Mouse (Mus musculus): ENCODE measurements around the gene Sdcbp2. TPM values are rescaled to one million over a fixed set of nuclear protein-coding genes. Genes with fewer than 3 reads are reported as not detected.

Gene Sdcbp2
- polyA plus RNA-seq, 1 experiment from 2014 or later: 0.24 TPM

DNA sequence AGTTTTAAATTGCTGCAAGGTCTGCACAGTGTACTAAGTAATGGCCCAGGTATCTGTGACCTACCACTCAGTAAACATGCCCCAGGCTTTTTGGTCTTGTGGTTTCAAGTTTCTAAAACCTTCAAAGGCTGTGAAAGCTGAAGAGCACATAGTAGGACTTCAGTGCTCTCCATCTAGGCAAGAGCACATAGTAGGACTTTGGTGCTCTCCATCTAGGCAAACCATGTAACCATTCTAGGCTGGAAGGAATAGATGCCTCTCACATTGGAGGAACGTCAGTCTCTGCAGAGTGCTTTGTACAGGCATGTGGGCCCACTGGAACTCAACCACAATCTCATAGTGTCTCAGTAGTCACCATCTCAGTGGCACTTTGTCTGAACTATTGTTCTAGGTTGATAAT is 8.4 kb upstream of the Sdcbp2 start:
- Histone ChIP-seq H3K4me2 (ENCODE audit: low read depth, low read length) (no peak overlapping the region), H3K27ac (ENCODE audit: low read length) (no peak overlapping the region), H3K4me1 (ENCODE audit: control insufficient read depth, low read depth, low read length) (no peaks in the 10 kb centered on the region; the same call in 1 of the 2 replicates), H3K4me3 (ENCODE audit: low read depth, low read length) (no peak overlapping the region), H3K9me3 (replicated peaks; ENCODE audit: control insufficient read depth, low read length) (no peaks in the 10 kb centered on the region), H3K9ac (ENCODE audit: low read depth, low read length) (no peak overlapping the region), H3K36me3 (ENCODE audit: control insufficient read depth, insufficient read depth) (no peaks in the 10 kb centered on the region), H3K27me3 (ENCODE audit: control insufficient read depth, insufficient read depth, low read depth, low read length) (no peaks in the 10 kb centered on the region)
- 63% methylated on average over 1 of the region's 1 CpGs for WGBS (ENCODE audit: insufficient replicate concordance)
- ATAC-seq (ENCODE audit: low read depth): no peak

DNA sequence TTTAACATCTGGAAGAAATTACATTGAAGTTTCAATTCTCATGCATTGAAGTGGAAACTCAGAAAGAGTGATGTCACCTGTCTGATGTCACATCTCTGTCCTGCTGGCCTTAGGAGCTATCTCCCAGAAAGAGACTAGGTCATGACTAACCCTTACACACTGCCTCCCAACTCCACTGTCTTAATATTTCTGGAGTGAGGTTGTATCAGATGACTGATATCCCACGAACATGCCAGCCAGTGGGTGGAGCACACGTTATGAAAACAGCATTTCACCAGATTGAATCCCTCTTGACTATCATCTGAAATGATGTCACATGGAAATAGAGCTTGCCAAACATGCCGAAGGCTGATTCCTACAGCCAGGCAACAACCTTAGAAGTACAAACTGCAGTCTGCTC is 7.4 kb upstream of the Sdcbp2 start:
- no peak overlapping the region for H3K9ac ChIP-seq (ENCODE audit: low read depth, low read length)
- H3K9me3 ChIP-seq (replicated peaks; ENCODE audit: control insufficient read depth, low read length): no peaks in the 10 kb centered on the region
- no peak overlapping the region for H3K4me3 ChIP-seq (ENCODE audit: low read depth, low read length)
- no peak overlapping the region for H3K27ac ChIP-seq (ENCODE audit: low read length)
- no peak overlapping the region for H3K4me2 ChIP-seq (ENCODE audit: low read depth, low read length)
- no peaks in the 10 kb centered on the region for H3K36me3 ChIP-seq (ENCODE audit: control insufficient read depth, insufficient read depth)
- no peak for ATAC-seq (ENCODE audit: low read depth)
- 51% methylated on average over 3 of the region's 3 CpGs for WGBS (ENCODE audit: insufficient replicate concordance)
- H3K27me3 ChIP-seq (ENCODE audit: control insufficient read depth, insufficient read depth, low read depth, low read length): no peaks in the 10 kb centered on the region
- H3K4me1 ChIP-seq (ENCODE audit: control insufficient read depth, low read depth, low read length): no peaks in the 10 kb centered on the region; the same call in 1 of the 2 replicates

DNA sequence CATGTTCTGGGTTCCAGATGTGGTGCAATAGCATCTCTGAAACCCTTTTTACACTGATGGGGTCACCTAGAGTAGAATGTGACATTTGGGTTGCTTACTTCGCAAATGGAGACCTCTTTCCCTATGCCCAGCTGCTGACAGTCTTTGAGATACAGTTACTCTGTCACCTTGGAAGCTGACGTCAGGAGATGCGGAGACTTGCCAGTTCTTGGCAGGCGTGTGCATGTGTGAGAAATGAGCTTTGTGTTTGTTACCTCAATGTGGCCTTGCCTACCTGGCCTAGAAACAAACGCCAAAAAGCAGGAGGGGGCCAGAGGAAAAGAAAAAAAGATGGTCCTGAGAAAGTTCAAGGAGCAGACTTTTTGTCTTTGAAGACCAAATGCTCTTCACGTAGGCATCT is 5.6 kb upstream of the Sdcbp2 start:
- Histone ChIP-seq H3K27ac (ENCODE audit: low read length) (no peak overlapping the region), H3K4me1 (ENCODE audit: control insufficient read depth, low read depth, low read length) (no peaks in the 10 kb centered on the region; the same call in 1 of the 2 replicates), H3K4me3 (ENCODE audit: low read depth, low read length) (no peak overlapping the region), H3K27me3 (ENCODE audit: control insufficient read depth, insufficient read depth, low read depth, low read length) (no peaks in the 10 kb centered on the region), H3K9ac (ENCODE audit: low read depth, low read length) (no peak overlapping the region), H3K9me3 (replicated peaks; ENCODE audit: control insufficient read depth, low read length) (no peaks in the 10 kb centered on the region), H3K4me2 (ENCODE audit: low read depth, low read length) (no peak overlapping the region), H3K36me3 (ENCODE audit: control insufficient read depth, insufficient read depth) (no peaks in the 10 kb centered on the region)
- 70% methylated on average over 6 of the region's 6 CpGs for WGBS (ENCODE audit: insufficient replicate concordance)
- ATAC-seq (ENCODE audit: low read depth): no peak

DNA sequence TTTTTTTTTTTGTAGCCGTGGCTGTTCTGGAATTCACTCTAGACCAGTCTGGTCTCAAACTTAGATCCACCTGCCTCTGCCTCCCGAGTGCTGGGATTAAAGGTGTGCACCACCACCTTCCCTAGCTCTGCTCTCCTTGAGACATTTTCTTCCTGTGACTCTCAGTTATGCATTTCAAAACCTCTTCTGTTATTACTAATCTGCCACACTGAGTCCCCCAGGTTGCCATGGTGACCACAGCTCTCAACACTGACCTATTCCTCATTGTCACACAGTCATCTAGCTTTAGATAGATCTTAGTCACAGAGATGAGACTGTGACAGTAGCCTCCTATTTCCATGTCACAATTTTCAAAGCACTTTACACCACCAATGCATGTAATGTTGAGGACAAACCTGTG is 3.0 kb upstream of the Sdcbp2 start:
- Histone ChIP-seq H3K36me3 (ENCODE audit: control insufficient read depth, insufficient read depth) (no peaks in the 10 kb centered on the region), H3K9me3 (replicated peaks; ENCODE audit: control insufficient read depth, low read length) (no peaks in the 10 kb centered on the region), H3K27ac (ENCODE audit: low read length) (no peak overlapping the region), H3K4me2 (ENCODE audit: low read depth, low read length) (no peak overlapping the region), H3K27me3 (ENCODE audit: control insufficient read depth, insufficient read depth, low read depth, low read length) (no peaks in the 10 kb centered on the region), H3K4me3 (ENCODE audit: low read depth, low read length) (no peak overlapping the region), H3K4me1 (ENCODE audit: control insufficient read depth, low read depth, low read length) (no peaks in the 10 kb centered on the region), H3K9ac (ENCODE audit: low read depth, low read length) (no peak overlapping the region)
- 67% methylated on average over 2 of the region's 2 CpGs for WGBS (ENCODE audit: insufficient replicate concordance)
- no peak for ATAC-seq (ENCODE audit: low read depth)

DNA sequence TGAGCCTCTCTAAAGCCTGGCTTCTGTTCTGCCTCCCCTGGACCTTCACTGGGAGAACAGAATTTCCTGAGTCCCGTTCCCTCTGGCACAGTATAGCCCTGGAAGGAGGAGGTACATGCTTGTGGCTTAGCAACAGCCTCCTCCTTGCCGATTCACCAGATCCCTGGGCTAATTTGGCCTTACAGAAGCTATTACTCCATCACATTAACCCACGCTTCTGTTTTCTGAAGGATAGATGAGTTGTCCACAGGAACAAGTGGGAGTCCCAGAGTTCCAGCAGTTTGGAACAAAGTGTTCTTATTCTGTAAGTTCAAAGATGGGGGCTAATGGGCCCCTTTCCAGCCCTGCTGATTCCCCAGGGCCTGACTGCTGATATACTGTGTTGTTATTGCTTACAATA is 1.2 kb downstream of the Sdcbp2 start:
- no peaks in the 10 kb centered on the region for H3K9me3 ChIP-seq (replicated peaks; ENCODE audit: control insufficient read depth, low read length)
- H3K4me1 ChIP-seq (ENCODE audit: control insufficient read depth, low read depth, low read length): peaks cover 4% of the 10 kb centered on the region
- H3K9ac ChIP-seq (ENCODE audit: low read depth, low read length): no peak overlapping the region
- H3K4me2 ChIP-seq (ENCODE audit: low read depth, low read length): no peak overlapping the region
- 54% methylated on average over 3 of the region's 3 CpGs for WGBS (ENCODE audit: insufficient replicate concordance)
- H3K4me3 ChIP-seq (ENCODE audit: low read depth, low read length): no peak overlapping the region
- ATAC-seq (ENCODE audit: low read depth): no peak
- H3K36me3 ChIP-seq (ENCODE audit: control insufficient read depth, insufficient read depth): no peaks in the 10 kb centered on the region
- H3K27ac ChIP-seq (ENCODE audit: low read length): no peak overlapping the region
- no peaks in the 10 kb centered on the region for H3K27me3 ChIP-seq (ENCODE audit: control insufficient read depth, insufficient read depth, low read depth, low read length)

DNA sequence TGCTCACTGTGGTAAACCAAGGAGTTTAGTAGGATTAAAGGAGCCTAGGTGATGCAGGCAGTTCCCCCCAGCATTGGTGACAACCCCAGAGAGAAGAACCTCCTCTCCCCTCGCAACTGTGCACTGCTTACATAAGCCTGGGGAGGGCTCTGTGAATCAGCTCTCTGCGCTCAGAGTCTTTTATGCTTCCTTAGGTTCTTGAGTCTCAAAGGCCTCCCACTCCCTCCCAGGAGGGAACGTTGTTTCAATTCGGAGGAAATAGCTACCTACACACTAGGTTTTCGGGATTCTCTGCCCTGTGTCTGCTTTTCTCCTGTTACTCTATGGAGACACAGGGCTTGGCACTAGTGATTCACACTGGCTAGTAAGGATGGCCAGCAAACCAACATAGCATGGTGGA is 2.2 kb downstream of the Sdcbp2 start:
- Histone ChIP-seq H3K27ac (ENCODE audit: low read length) (no peak overlapping the region), H3K4me2 (ENCODE audit: low read depth, low read length) (no peak overlapping the region), H3K36me3 (ENCODE audit: control insufficient read depth, insufficient read depth) (no peaks in the 10 kb centered on the region), H3K4me3 (ENCODE audit: low read depth, low read length) (no peak overlapping the region), H3K9me3 (replicated peaks; ENCODE audit: control insufficient read depth, low read length) (no peaks in the 10 kb centered on the region), H3K4me1 (ENCODE audit: control insufficient read depth, low read depth, low read length) (peaks cover 4% of the 10 kb centered on the region), H3K27me3 (ENCODE audit: control insufficient read depth, insufficient read depth, low read depth, low read length) (no peaks in the 10 kb centered on the region), H3K9ac (ENCODE audit: low read depth, low read length) (no peak overlapping the region)
- WGBS (ENCODE audit: insufficient replicate concordance): 62% methylated on average over 5 of the region's 5 CpGs
- no peak for ATAC-seq (ENCODE audit: low read depth)

DNA sequence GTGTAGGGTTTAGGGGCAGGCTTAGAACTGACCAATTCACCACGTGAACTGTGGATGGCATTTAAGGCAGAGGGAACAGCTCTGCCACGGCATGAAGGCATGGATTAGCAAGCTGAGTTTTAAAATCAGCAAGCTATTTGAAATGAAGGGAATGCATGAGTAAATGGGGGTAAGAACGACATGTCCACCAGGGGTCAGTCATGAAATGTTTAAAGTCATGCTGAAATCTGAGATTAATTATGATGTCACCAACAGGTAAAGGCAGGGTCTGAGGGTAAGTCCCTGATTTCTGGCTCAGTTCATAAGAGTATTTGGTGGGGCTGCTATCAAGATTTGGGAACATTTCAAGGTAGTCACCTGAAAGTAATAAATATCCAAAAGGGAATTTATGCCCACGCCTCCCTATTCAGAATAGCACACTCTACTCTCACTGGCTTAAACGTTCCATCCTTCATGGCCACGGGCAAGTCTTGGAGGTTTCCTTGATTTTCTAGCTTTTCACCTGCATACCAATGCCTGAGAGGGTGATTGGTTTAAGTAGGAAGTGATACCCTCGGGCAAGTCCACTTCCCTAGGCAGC is 2.8 kb downstream of the Sdcbp2 start:
- no peaks in the 10 kb centered on the region for H3K9me3 ChIP-seq (replicated peaks; ENCODE audit: control insufficient read depth, low read length)
- ATAC-seq (ENCODE audit: low read depth): no peak
- 21% methylated on average over 7 of the region's 7 CpGs for WGBS (ENCODE audit: insufficient replicate concordance)
- H3K36me3 ChIP-seq (ENCODE audit: control insufficient read depth, insufficient read depth): no peaks in the 10 kb centered on the region
- peak overlapping the region; percentile 53 for H3K4me3 ChIP-seq (ENCODE audit: low read depth, low read length)
- no peak overlapping the region for H3K27ac ChIP-seq (ENCODE audit: low read length)
- peak overlapping the region; percentile 66 for H3K4me2 ChIP-seq (ENCODE audit: low read depth, low read length)
- H3K9ac ChIP-seq (ENCODE audit: low read depth, low read length): no peak overlapping the region; the same call in 1 of the 2 replicates
- H3K27me3 ChIP-seq (ENCODE audit: control insufficient read depth, insufficient read depth, low read depth, low read length): no peaks in the 10 kb centered on the region
- peaks cover 4% of the 10 kb centered on the region for H3K4me1 ChIP-seq (ENCODE audit: control insufficient read depth, low read depth, low read length)

DNA sequence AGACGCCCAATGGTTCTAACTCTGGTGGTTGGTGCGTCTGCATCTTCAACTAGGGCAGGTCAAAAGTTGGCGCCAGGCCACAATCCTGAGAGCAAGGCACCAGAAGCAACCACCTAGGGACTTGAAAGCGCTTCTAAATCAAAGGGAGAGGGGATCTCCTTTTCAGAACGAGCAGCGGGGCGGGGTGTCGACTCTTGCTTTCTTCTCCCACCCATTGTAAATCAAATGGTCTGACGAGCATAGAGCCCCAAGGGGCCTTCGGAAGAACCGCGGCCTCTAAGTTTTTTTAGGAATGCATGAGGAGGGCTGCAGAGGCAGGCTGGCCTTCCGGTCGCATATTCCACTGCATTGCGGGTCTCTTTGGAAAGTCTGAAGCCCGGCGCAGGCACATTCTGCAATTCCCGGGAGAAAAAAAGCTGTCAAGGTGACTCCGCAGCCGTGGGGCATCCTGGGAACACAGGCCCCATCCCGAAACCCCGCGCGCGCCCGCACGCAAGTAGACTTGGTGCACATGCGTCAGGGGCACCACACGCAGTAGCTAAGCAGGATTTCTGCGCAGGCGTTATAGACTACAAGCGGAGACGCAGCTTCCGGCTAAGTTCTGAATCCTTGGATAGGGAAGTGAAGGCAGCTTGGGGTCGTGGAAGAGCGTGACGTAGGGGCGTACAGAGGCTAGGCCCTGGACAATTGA is 3.4 kb downstream of the Sdcbp2 start:
- 2% methylated on average over 38 of the region's 38 CpGs for WGBS (ENCODE audit: insufficient replicate concordance)
- Histone ChIP-seq H3K4me2 (ENCODE audit: low read depth, low read length) (peak overlapping the region; percentile 66), H3K27ac (ENCODE audit: low read length) (no peak overlapping the region)

DNA sequence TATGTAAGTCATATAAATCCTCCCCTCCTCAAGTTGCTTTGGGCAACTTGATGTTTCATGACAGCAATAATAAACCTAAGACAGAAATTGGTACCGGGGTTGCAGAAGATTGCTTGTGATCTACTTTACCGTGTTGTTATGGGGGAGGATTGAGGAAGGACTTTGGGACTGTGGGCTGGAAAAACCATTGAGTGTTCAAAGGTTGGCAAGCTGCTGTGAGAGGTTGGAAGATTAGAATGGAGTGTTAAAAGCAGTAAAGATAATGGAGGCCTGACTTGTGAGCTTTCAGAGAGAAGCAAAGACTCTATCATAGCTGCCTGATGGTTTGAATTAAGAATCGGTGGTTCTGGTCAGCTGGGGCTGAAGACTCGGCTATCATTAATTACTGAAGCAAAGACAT is 6.8 kb downstream of the Sdcbp2 start:
- Histone ChIP-seq H3K27ac (ENCODE audit: low read length) (no peak overlapping the region), H3K9me3 (replicated peaks; ENCODE audit: control insufficient read depth, low read length) (no peaks in the 10 kb centered on the region), H3K9ac (ENCODE audit: low read depth, low read length) (no peak overlapping the region), H3K36me3 (ENCODE audit: control insufficient read depth, insufficient read depth) (no peaks in the 10 kb centered on the region), H3K27me3 (ENCODE audit: control insufficient read depth, insufficient read depth, low read depth, low read length) (no peaks in the 10 kb centered on the region), H3K4me2 (ENCODE audit: low read depth, low read length) (no peak overlapping the region), H3K4me3 (ENCODE audit: low read depth, low read length) (no peak overlapping the region), H3K4me1 (ENCODE audit: control insufficient read depth, low read depth, low read length) (peaks cover 4% of the 10 kb centered on the region)
- ATAC-seq (ENCODE audit: low read depth): no peak
- 62% methylated on average over 4 of the region's 4 CpGs for WGBS (ENCODE audit: insufficient replicate concordance)

More for the DNA sequence above, 3.4 kb downstream of the Sdcbp2 start:
- Histone ChIP-seq H3K36me3 (ENCODE audit: control insufficient read depth, insufficient read depth) (no peaks in the 10 kb centered on the region), H3K4me3 (ENCODE audit: low read depth, low read length) (peak overlapping the region; percentile 53), H3K9ac (ENCODE audit: low read depth, low read length) (peak overlapping the region; percentile 50; the same call in 1 of the 2 replicates), H3K4me1 (ENCODE audit: control insufficient read depth, low read depth, low read length) (peaks cover 4% of the 10 kb centered on the region), H3K27me3 (ENCODE audit: control insufficient read depth, insufficient read depth, low read depth, low read length) (no peaks in the 10 kb centered on the region), H3K9me3 (replicated peaks; ENCODE audit: control insufficient read depth, low read length) (no peaks in the 10 kb centered on the region)
- peak; percentile 74 for ATAC-seq (ENCODE audit: low read depth)
